Mouse (Mus musculus): ENCODE results near the gene Fbxl16.

The Fbxl16 gene

GRCm38 (mm10) chr17:25810890-25811289 lies 2.0 kb downstream of the Fbxl16 start:
- TF ChIP-seq GATA4 (IDR thresholded peaks at IDR 0.05; ENCODE audit: insufficient replicate concordance, low read length) = no peak

GRCm38 (mm10) chr17:25813471-25813870 lies 4.6 kb downstream of the Fbxl16 start:
- TF ChIP-seq GATA4 (IDR thresholded peaks at IDR 0.05; ENCODE audit: insufficient replicate concordance, low read length) = no peak

GRCm38 (mm10) chr17:25817662-25818061 lies 8.8 kb downstream of the Fbxl16 start:
- TF ChIP-seq GATA4 (IDR thresholded peaks at IDR 0.05; ENCODE audit: insufficient replicate concordance, low read length) = no peak

GRCm38 (mm10) chr17:25818851-25819780 lies 10.2 kb downstream of the Fbxl16 start:
- no peak for TF ChIP-seq GATA4 (IDR thresholded peaks at IDR 0.05; ENCODE audit: insufficient replicate concordance, low read length)

- TF ChIP-seq GATA4 (IDR thresholded peaks at IDR 0.05; ENCODE audit: insufficient replicate concordance, low read length) = no peak
These were observed 14.6 kb downstream of the Fbxl16 start, which contains the start of gene Wdr24 for GRCm38 (mm10) chr17:25823452-25823851. Gene Wdr24 (plus strand): TSS chr17:25823627.

GRCm38 (mm10) chr17:25824362-25825142 lies 15.7 kb downstream of the Fbxl16 start:
- no peak for TF ChIP-seq GATA4 (IDR thresholded peaks at IDR 0.05; ENCODE audit: insufficient replicate concordance, low read length)

- TF ChIP-seq GATA4 (IDR thresholded peaks at IDR 0.05; ENCODE audit: insufficient replicate concordance, low read length) = no peak
These were observed 16.4 kb downstream of the Fbxl16 start for GRCm38 (mm10) chr17:25825311-25825710.

- TF ChIP-seq GATA4 (IDR thresholded peaks at IDR 0.05; ENCODE audit: insufficient replicate concordance, low read length) = no peak
These were observed 17.2 kb downstream of the Fbxl16 start for GRCm38 (mm10) chr17:25825984-25826570.

- no peak for TF ChIP-seq GATA4 (IDR thresholded peaks at IDR 0.05; ENCODE audit: insufficient replicate concordance, low read length)
These were observed 18.1 kb downstream of the Fbxl16 start for GRCm38 (mm10) chr17:25827011-25827410.

GRCm38 (mm10) chr17:25827546-25828222 lies 18.8 kb downstream of the Fbxl16 start:
- TF ChIP-seq GATA4 (IDR thresholded peaks at IDR 0.05; ENCODE audit: insufficient replicate concordance, low read length) = no peak

- no peak for TF ChIP-seq GATA4 (IDR thresholded peaks at IDR 0.05; ENCODE audit: insufficient replicate concordance, low read length)
These were observed 19.3 kb downstream of the Fbxl16 start for GRCm38 (mm10) chr17:25828223-25828594.

- peak; percentile 79; the same call in 1 of the 2 replicates for TF ChIP-seq GATA4 (IDR thresholded peaks at IDR 0.05; ENCODE audit: insufficient replicate concordance, low read length)
These were observed 20.1 kb downstream of the Fbxl16 start, which contains the start of gene Jmjd8 for GRCm38 (mm10) chr17:25828712-25829557. Gene Jmjd8 (plus strand): TSS chr17:25828867.

GRCm38 (mm10) chr17:25829558-25830017 lies 20.7 kb downstream of the Fbxl16 start:
- TF ChIP-seq GATA4 (IDR thresholded peaks at IDR 0.05; ENCODE audit: insufficient replicate concordance, low read length) = no peak

All from liver, adult (tissue).